Mouse (Mus musculus) lung, embryonic 16.5 days (tissue): ENCODE measurements at regions not wholly inside any gene's neighbourhood (a gene's known extent, or its start where the extent isn't known, plus 50 kb on each side); places are given as distances from the start of the nearest gene placed in this dataset.

Experiments used
- ATAC-seq: fragments of 200-750 bp; cut with Nextera tagmentation; 2 replicates; pipeline ENCODE4 v1.8.0; 2017; ENCODE audit warnings: low read depth, mild to moderate bottlenecking, moderate library complexity
- H3K27ac ChIP-seq: fragments of 300-500 bp; sonication (generic); 2 replicates; pipeline ENCODE4 v1.5.1; 2014; ENCODE audit warnings: mild to moderate bottlenecking, control low read depth, low read length
- H3K27me3 ChIP-seq: fragments of 300-500 bp; sonication (generic); 2 replicates; pipeline ENCODE4 v1.6.1; 2014; ENCODE audit warnings: low read depth, low read length, mixed read lengths; ENCODE audit not compliant: control insufficient read depth, insufficient read depth
- H3K36me3 ChIP-seq: fragments of 300-500 bp; sonication (generic); 2 replicates; pipeline ENCODE4 v1.6.1; 2014; ENCODE audit warnings: low read length; ENCODE audit not compliant: control insufficient read depth, insufficient read depth
- H3K4me1 ChIP-seq: fragments of 300-500 bp; sonication (generic); replicated peaks from 2 replicates; pipeline ENCODE4 v1.6.1; 2014; ENCODE audit warnings: low read length, mixed read lengths; ENCODE audit not compliant: control insufficient read depth, insufficient read depth
- H3K4me2 ChIP-seq: fragments of 300-500 bp; sonication (generic); 2 replicates; pipeline ENCODE4 v1.6.1; 2014; ENCODE audit warnings: low read depth, low read length, control low read depth
- H3K4me3 ChIP-seq: fragments of 300-500 bp; sonication (generic); 2 replicates; pipeline ENCODE4 v1.5.1; 2014; ENCODE audit warnings: mild to moderate bottlenecking, low read length, control low read depth
- H3K9ac ChIP-seq: fragments of 300-500 bp; sonication (generic); 2 replicates; pipeline ENCODE4 v1.6.1; 2014; ENCODE audit warnings: low read length, control low read depth
- H3K9me3 ChIP-seq: fragments of 300-500 bp; sonication (generic); 2 replicates; pipeline ENCODE4 v1.6.1; 2016; ENCODE audit warnings: low read length; ENCODE audit not compliant: control insufficient read depth
- WGBS: fragments of 180-500 bp; shearing (Covaris S2); extraction: QIAGEN DNeasy Blood & Tissue Kit; methylation state at CpG from one replicate; pipeline ENCODE4 v1.1.7; 2014; 5-methylcytosine and 5-hydroxymethylcytosine counted together

GRCm38 (mm10) chr3:99778526-99778925 is 106.7 kb upstream of the Spag17 start:
- H3K4me3 ChIP-seq = no peak overlapping the region
- no peak overlapping the region for H3K27ac ChIP-seq
- 58% methylated on average over 6 of the region's 6 CpGs for WGBS
- H3K9ac ChIP-seq = no peak overlapping the region
- no peaks in the 10 kb centered on the region for H3K36me3 ChIP-seq
- peaks cover 3% of the 10 kb centered on the region; the same call in 1 of the 2 replicates for H3K9me3 ChIP-seq
- ATAC-seq = no peak
- H3K4me2 ChIP-seq = no peak overlapping the region
- no peaks in the 10 kb centered on the region for H3K4me1 ChIP-seq
- H3K27me3 ChIP-seq = no peaks in the 10 kb centered on the region

GRCm38 (mm10) chr3:99785955-99786529 is 99.2 kb upstream of the Spag17 start:
- H3K4me3 ChIP-seq = no peak overlapping the region
- no peak overlapping the region for H3K27ac ChIP-seq
- no peaks in the 10 kb centered on the region for H3K27me3 ChIP-seq
- no peak for ATAC-seq
- H3K4me2 ChIP-seq = no peak overlapping the region
- H3K36me3 ChIP-seq = no peaks in the 10 kb centered on the region
- H3K9ac ChIP-seq = no peak overlapping the region
- no peaks in the 10 kb centered on the region for H3K9me3 ChIP-seq
- H3K4me1 ChIP-seq = no peaks in the 10 kb centered on the region
- 60% methylated on average over 3 of the region's 3 CpGs for WGBS

DNA sequence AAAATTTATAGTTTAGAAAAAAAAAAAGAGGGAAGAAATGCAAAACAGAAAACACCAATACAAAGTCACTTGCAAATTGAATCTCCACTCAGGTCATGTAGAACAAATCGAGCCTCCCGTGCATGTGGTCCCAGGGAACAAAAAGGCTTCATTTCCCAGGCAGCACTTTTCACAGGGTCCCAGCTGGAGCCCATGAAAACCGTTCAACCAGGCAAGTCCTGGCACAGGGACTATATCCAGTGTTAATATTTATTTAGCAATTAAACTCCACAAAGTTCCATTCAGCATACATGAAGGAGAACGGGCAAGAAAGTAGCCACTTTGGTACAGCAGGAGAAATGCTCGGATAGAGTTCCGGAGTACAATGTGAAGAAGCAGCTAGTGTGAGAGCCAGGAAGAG is 93.9 kb upstream of the Spag17 start:
- Histone ChIP-seq H3K9ac (no peak overlapping the region), H3K36me3 (no peaks in the 10 kb centered on the region), H3K4me1 (no peaks in the 10 kb centered on the region), H3K27me3 (no peaks in the 10 kb centered on the region), H3K4me3 (no peak overlapping the region), H3K4me2 (no peak overlapping the region), H3K9me3 (no peaks in the 10 kb centered on the region), H3K27ac (no peak overlapping the region)
- 52% methylated on average over 6 of the region's 6 CpGs for WGBS
- peak; percentile 71 for ATAC-seq

DNA sequence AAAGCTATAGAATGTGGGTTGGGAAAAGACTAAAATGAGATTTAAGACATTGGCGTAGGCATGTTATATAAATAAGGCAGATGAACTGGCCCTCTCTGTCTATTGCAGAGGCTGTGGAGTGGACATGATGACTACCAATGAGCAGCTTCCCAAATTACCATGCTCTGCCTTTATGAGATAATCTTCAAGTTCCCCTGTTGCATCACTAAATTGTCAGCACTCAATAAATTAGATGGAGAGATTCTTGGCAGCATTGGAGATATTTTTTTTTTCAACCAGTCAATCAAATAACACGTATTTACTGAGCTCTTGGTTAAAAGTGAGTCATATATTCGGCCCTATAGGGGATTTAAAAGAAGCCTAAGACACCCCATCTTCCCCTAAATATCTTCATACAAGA is 91.6 kb upstream of the Spag17 start:
- H3K9me3 ChIP-seq = no peaks in the 10 kb centered on the region
- no peaks in the 10 kb centered on the region for H3K36me3 ChIP-seq
- no peak overlapping the region for H3K27ac ChIP-seq
- 0 out of 2 replicates have a peak, but pooled peaks have one; percentile 41 for ATAC-seq
- H3K4me3 ChIP-seq = no peak overlapping the region
- H3K27me3 ChIP-seq = no peaks in the 10 kb centered on the region
- WGBS = 33% methylated on average over 3 of the region's 3 CpGs
- no peak overlapping the region for H3K4me2 ChIP-seq
- no peaks in the 10 kb centered on the region for H3K4me1 ChIP-seq
- H3K9ac ChIP-seq = no peak overlapping the region

DNA sequence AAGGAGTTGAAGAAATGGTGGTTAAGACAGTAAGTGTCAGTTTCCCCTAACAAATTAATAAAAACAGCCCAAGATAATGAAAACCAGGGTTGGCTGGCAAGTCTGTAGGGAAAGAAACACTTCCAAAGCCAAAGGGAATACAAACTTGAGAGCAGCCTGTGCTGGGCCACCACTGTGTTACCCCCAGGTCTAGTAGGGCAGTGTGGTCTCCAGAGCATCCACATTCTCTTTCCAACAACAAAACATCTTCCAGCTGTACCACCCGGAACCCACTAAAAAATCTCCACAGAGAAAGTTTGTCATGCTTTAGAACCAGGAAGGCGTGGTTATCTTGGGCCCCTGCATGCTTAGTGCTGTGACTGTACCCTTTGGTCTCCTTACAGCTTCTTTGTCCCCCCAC is 89.4 kb upstream of the Spag17 start:
- WGBS = 81% methylated on average over 2 of the region's 2 CpGs
- Histone ChIP-seq H3K27ac (no peak overlapping the region), H3K4me1 (no peaks in the 10 kb centered on the region)

GRCm38 (mm10) chr3:99797791-99798190 is 87.4 kb upstream of the Spag17 start:
- no peaks in the 10 kb centered on the region for H3K9me3 ChIP-seq
- WGBS = 32% methylated on average over 2 of the region's 2 CpGs
- H3K36me3 ChIP-seq = no peaks in the 10 kb centered on the region
- H3K27me3 ChIP-seq = no peaks in the 10 kb centered on the region
- H3K4me3 ChIP-seq = no peak overlapping the region
- no peak for ATAC-seq
- H3K27ac ChIP-seq = no peak overlapping the region
- H3K4me2 ChIP-seq = no peak overlapping the region
- H3K4me1 ChIP-seq = no peaks in the 10 kb centered on the region
- H3K9ac ChIP-seq = no peak overlapping the region

More for the DNA sequence above, 89.4 kb upstream of the Spag17 start:
- Histone ChIP-seq H3K9ac (no peak overlapping the region), H3K27me3 (no peaks in the 10 kb centered on the region), H3K4me2 (no peak overlapping the region), H3K9me3 (no peaks in the 10 kb centered on the region), H3K36me3 (no peaks in the 10 kb centered on the region), H3K4me3 (no peak overlapping the region)
- no peak for ATAC-seq

- Histone ChIP-seq H3K9me3 (no peaks in the 10 kb centered on the region), H3K4me2 (no peak overlapping the region), H3K4me1 (no peaks in the 10 kb centered on the region), H3K9ac (no peak overlapping the region), H3K36me3 (no peaks in the 10 kb centered on the region), H3K27me3 (no peaks in the 10 kb centered on the region), H3K27ac (no peak overlapping the region), H3K4me3 (no peak overlapping the region)
- ATAC-seq = no peak
- WGBS = 72% methylated on average over 4 of the region's 4 CpGs
Measured at GRCm38 (mm10) chr3:99810532-99810931, 74.7 kb upstream of the Spag17 start.

DNA sequence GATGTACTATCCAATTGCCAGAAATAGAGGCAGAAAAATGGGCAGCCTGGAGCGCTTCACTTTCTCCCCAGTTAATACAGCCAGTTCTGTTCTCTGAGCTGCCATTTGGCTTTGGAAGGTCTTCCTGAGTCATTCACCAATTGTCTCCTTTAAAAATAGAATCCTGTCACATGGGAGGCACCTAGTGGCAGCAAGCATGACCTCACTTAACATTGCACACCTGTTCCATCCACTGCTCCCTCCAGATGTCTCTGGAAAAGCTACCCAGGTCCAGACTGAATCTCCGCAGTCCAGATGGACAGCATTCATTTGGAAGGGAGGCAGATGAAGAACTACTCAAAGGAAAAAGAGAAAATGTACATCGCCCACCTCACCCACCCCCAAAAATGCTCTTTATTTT is 73.9 kb upstream of the Spag17 start:
- no peaks in the 10 kb centered on the region for H3K36me3 ChIP-seq
- H3K27me3 ChIP-seq = no peaks in the 10 kb centered on the region
- 89% methylated on average over 3 of the region's 3 CpGs for WGBS
- no peak overlapping the region for H3K4me2 ChIP-seq
- ATAC-seq = no peak
- no peak overlapping the region for H3K27ac ChIP-seq
- H3K9ac ChIP-seq = no peak overlapping the region
- H3K4me3 ChIP-seq = no peak overlapping the region
- H3K9me3 ChIP-seq = no peaks in the 10 kb centered on the region
- no peaks in the 10 kb centered on the region for H3K4me1 ChIP-seq

- no peaks in the 10 kb centered on the region for H3K36me3 ChIP-seq
- no peaks in the 10 kb centered on the region for H3K4me1 ChIP-seq
- no peaks in the 10 kb centered on the region for H3K27me3 ChIP-seq
- H3K27ac ChIP-seq = no peak overlapping the region
- no peak overlapping the region for H3K9ac ChIP-seq
- H3K9me3 ChIP-seq = no peaks in the 10 kb centered on the region
- 23% methylated on average over 4 of the region's 4 CpGs for WGBS
- ATAC-seq = no peak
- H3K4me3 ChIP-seq = no peak overlapping the region
- H3K4me2 ChIP-seq = no peak overlapping the region
Measured at GRCm38 (mm10) chr3:99812836-99813235, 72.4 kb upstream of the Spag17 start.

- Histone ChIP-seq H3K27ac (no peak overlapping the region), H3K4me3 (no peak overlapping the region), H3K9ac (no peak overlapping the region), H3K27me3 (no peaks in the 10 kb centered on the region), H3K36me3 (no peaks in the 10 kb centered on the region), H3K9me3 (no peaks in the 10 kb centered on the region), H3K4me1 (no peaks in the 10 kb centered on the region), H3K4me2 (no peak overlapping the region)
- 17% methylated on average over 3 of the region's 3 CpGs for WGBS
- no peak for ATAC-seq
Measured at GRCm38 (mm10) chr3:99815115-99815514, 70.1 kb upstream of the Spag17 start.
